Mouse (Mus musculus) embryonic facial prominence, embryonic 11.5 days (tissue): ENCODE results near the gene Coasy. TPM values are rescaled to one million over a fixed set of nuclear protein-coding genes. Genes with fewer than 3 reads are reported as not detected.
A peak's percentile ranks its signal among the peaks of the same experiment; 100 is the strongest.

Experiments
- ATAC-seq: fragments of 200-750 bp; cut with Nextera tagmentation; replicated peaks from 2 replicates; pipeline ENCODE4 v1.8.0; 2017; ENCODE audit warnings: low read depth; ENCODE audit not compliant: insufficient number of reproducible peaks, low FRiP score, low TSS enrichment
- DNase-seq: peaks from one replicate; pipeline ENCODE4 v3.0.0-alpha.2; 2015; ENCODE audit warnings: low spot score
- H3K27ac ChIP-seq: fragments of 300-500 bp; sonication (generic); replicated peaks from 2 replicates; pipeline ENCODE4 v1.5.1; 2014; ENCODE audit warnings: mild to moderate bottlenecking, low read depth, low read length, control low read depth
- H3K27me3 ChIP-seq: fragments of 300-500 bp; sonication (generic); 2 replicates; pipeline ENCODE4 v1.6.1; 2014; ENCODE audit warnings: mild to moderate bottlenecking, low read length, moderate library complexity, mixed read lengths; ENCODE audit not compliant: control insufficient read depth, insufficient read depth
- H3K36me3 ChIP-seq: fragments of 300-500 bp; sonication (generic); replicated peaks from 2 replicates; pipeline ENCODE4 v1.6.1; 2014; ENCODE audit warnings: low read depth, mild to moderate bottlenecking, low read length, moderate library complexity, mixed read lengths; ENCODE audit not compliant: control insufficient read depth, insufficient read depth
- H3K4me1 ChIP-seq: fragments of 300-500 bp; sonication (generic); 2 replicates; pipeline ENCODE4 v1.6.1; 2014; ENCODE audit warnings: low read length, mixed read lengths; ENCODE audit not compliant: control insufficient read depth, insufficient read depth
- H3K4me2 ChIP-seq: fragments of 300-500 bp; sonication (generic); 2 replicates; pipeline ENCODE4 v1.6.1; 2014; ENCODE audit warnings: low read depth, mild to moderate bottlenecking, control low read depth, low read length, moderate library complexity
- H3K4me3 ChIP-seq: fragments of 300-500 bp; sonication (generic); 2 replicates; pipeline ENCODE4 v1.5.1; 2014; ENCODE audit warnings: low read depth, low read length, control low read depth
- H3K9ac ChIP-seq: fragments of 300-500 bp; sonication (generic); replicated peaks from 2 replicates; pipeline ENCODE4 v1.6.1; 2014; ENCODE audit warnings: mild to moderate bottlenecking, control low read depth, low read length
- H3K9me3 ChIP-seq: fragments of 300-500 bp; sonication (generic); replicated peaks from 2 replicates; pipeline ENCODE4 v1.6.1; 2016; ENCODE audit warnings: mild to moderate bottlenecking, low read length, inconsistent platforms, mixed read lengths; ENCODE audit not compliant: control insufficient read depth
- WGBS: fragments of 180-500 bp; shearing (Covaris S2); extraction: QIAGEN DNeasy Blood & Tissue Kit; methylation state at CpG from one replicate; pipeline ENCODE4 v1.1.7; 2014; 5-methylcytosine and 5-hydroxymethylcytosine counted together
- polyA plus RNA-seq: library from polyadenylated mRNA; unstranded; fragments of >200 nt; fragmentation: Nextera tagmentation; extraction: Ambion mirVana; gene quantifications from 2 replicates; pipeline ENCODE4 v1.2.1, GENCODE M21; 2014

Coasy gene
- polyA plus RNA-seq, 1 experiment from 2014 or later = 44.9 TPM

DNA sequence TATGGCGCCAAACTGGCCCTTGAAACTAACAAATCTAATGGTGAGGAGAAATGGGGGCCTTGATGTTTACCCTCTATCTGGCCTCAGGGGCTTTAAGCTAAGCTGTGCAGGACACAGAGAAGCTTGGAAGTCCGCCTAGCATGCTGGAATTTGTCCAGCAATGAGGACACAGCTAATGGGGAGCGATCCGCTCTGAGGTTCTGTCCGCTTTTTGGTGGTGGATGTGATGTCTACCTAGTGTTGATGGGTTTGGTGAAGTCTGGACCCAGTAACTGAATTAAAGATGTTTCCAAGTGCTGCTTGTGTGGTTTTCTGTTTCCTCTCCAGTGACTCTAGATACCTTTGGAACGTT is 3.9 kb downstream of the Coasy start:
- Histone ChIP-seq H3K27me3 (no peaks in the 10 kb centered on the region), H3K4me3 (no peak overlapping the region), H3K36me3 (peaks cover under 1% of the 10 kb centered on the region; the same call in 1 of the 2 replicates), H3K9ac (no peak overlapping the region; the same call in 1 of the 2 replicates), H3K27ac (no peak overlapping the region), H3K4me1 (peaks cover 5% of the 10 kb centered on the region; the same call in 1 of the 2 replicates), H3K9me3 (no peaks in the 10 kb centered on the region), H3K4me2 (peak overlapping the region; percentile 92)
- WGBS = 86% methylated on average over 6 of the region's 6 CpGs
- DNase-seq = no peak
- ATAC-seq = no peak

DNA sequence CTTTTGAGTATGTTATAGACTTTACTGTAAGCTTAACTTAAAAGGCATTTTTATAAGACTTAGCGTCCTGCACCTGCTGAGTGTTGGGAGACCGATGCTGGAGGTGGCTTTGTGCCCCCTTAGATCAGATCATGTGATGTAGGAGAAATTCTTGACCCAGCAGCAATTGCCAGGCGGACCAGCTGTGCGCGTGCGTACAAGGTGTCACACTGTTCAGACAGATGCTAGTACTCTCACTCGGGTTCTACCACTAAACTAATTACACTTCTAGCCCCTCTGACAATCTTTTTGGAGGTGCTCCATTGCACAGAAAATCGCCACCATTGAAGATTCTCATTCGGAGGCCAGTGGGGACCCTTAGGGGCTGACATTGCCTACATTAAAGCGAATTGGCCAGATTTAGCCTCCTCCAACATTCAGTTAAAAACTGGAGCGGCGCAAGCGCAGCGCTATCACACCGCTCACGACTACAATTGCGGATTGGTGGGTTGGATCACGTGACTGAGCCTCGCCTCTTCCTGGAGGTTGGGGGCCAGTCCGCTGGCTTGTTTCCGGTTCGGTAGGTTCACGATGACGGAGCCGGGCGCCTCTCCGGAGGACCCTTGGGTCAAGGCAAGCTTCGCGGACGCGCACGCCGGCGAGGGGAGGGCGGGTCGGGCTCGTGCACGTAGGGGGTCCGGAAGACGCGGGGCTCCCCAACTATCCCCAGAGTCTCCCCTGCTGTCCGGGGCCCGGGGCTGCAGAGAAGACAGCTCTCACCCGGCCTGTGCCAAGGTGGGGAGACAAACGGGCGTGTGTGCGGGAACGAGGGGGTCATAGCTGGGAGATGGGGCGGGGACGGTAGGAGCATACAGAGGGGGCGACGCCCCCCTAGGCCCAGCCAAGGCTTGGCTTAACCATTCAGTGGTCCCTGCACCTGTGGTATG is 4.7 kb downstream of the Coasy start, which contains the start of gene Mlx:
Gene Mlx, plus strand, starts transcription at position 522 of the 926 bp plus-strand sequence.
- peak within 1 kb of the TSS; percentile 85 for H3K4me3 ChIP-seq
- peak within 1 kb of the TSS; percentile 92 for H3K4me2 ChIP-seq
- DNase-seq = peak; percentile 94
- peaks cover 2% of the 10 kb centered on the region for H3K36me3 ChIP-seq
- no peaks in the 10 kb centered on the region for H3K27me3 ChIP-seq
- peak within 1 kb of the TSS; percentile 43; the same call in 1 of the 2 replicates for H3K27ac ChIP-seq
- H3K4me1 ChIP-seq = peaks cover 5% of the 10 kb centered on the region; the same call in 1 of the 2 replicates
- peak; percentile 55 for ATAC-seq
- WGBS = 2% methylated on average over 51 of the region's 52 CpGs
- no peaks in the 10 kb centered on the region for H3K9me3 ChIP-seq
- peak within 1 kb of the TSS; percentile 80 for H3K9ac ChIP-seq

DNA sequence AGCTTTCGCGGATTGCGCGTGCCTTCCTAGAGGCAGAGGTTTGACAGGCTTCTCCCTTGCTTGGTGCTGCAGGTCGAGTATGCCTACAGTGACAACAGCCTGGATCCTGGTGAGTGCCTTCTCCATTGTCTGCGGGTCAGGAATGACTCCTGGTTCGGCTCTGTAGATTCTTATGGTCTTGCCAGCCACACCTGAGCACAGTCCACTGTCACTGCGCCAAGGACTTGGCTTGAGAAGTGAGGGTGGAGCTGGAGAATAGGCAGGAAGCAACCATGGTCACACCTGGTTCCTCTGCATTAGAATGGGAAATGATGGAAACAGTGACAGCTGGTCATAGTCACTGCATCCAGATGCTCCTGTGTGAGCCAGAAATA is 5.3 kb downstream of the Coasy start:
- H3K36me3 ChIP-seq = peaks cover 2% of the 10 kb centered on the region
- no peaks in the 10 kb centered on the region for H3K9me3 ChIP-seq
- no peaks in the 10 kb centered on the region for H3K27me3 ChIP-seq
- H3K4me3 ChIP-seq = peak overlapping the region; percentile 85
- WGBS = 10% methylated on average over 8 of the region's 8 CpGs
- H3K27ac ChIP-seq = peak overlapping the region; percentile 43; the same call in 1 of the 2 replicates
- DNase-seq (no peak), ATAC-seq (no peak)
- peak overlapping the region; percentile 80 for H3K9ac ChIP-seq
- peaks cover 5% of the 10 kb centered on the region; the same call in 1 of the 2 replicates for H3K4me1 ChIP-seq
- peak overlapping the region; percentile 92 for H3K4me2 ChIP-seq

DNA sequence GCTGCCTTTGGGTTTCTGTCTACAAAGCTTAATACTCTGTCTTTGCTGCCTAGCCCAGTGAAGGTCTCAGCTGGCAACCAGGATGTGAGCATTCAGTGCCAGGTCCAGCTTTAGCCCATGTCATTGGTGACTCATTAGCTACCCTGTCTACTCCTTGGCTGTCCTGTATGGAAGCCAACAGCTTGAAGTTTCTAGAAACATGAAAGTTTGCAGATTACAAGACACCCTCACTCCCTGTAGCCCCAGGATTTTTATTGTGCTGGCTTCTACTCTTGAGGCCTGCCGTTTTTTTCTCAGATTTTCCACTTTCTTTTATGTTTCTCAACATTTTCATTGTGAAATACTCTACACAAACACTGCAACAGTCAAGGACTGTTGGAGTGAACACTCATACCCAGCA is 7.6 kb downstream of the Coasy start:
- Histone ChIP-seq H3K27me3 (no peaks in the 10 kb centered on the region), H3K27ac (no peak overlapping the region), H3K4me3 (no peak overlapping the region), H3K9ac (no peak overlapping the region), H3K4me2 (no peak overlapping the region), H3K4me1 (peaks cover 2% of the 10 kb centered on the region; the same call in 1 of the 2 replicates), H3K36me3 (peaks cover 2% of the 10 kb centered on the region), H3K9me3 (no peaks in the 10 kb centered on the region)
- WGBS = 87% methylated on average over 1 of the region's 1 CpGs
- no peak for DNase-seq
- ATAC-seq = no peak

DNA sequence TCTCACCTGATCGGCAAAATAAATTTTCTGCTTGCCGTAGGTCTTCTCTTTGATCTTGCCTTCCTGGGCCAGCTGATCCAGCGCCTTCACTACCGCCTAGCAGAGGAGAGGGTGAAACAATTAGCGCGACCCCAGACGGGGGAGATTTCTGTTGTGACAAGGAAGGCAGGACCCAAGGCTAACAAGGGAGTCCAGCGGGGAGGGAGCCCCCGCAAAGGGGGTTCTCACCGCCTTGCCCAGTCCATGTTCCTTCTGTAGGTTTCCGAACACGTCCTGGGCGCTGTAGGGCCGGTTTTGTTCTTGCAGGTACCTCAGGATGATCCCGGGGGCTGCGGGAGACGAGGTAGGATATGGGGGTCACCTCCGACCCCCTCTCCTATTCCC is 12.6 kb downstream of the Coasy start:
- 2% methylated on average over 18 of the region's 18 CpGs for WGBS
- ATAC-seq (peak; percentile 36; the same call in 1 of the 2 replicates), DNase-seq (peak; percentile 24)
- H3K27me3 ChIP-seq = no peaks in the 10 kb centered on the region
- H3K9ac ChIP-seq = peak overlapping the region; percentile 84
- H3K9me3 ChIP-seq = no peaks in the 10 kb centered on the region
- peak overlapping the region; percentile 86 for H3K4me2 ChIP-seq
- H3K27ac ChIP-seq = peak overlapping the region; percentile 47; the same call in 1 of the 2 replicates
- no peaks in the 10 kb centered on the region for H3K4me1 ChIP-seq
- H3K36me3 ChIP-seq = peaks cover 13% of the 10 kb centered on the region
- peak overlapping the region; percentile 78 for H3K4me3 ChIP-seq

DNA sequence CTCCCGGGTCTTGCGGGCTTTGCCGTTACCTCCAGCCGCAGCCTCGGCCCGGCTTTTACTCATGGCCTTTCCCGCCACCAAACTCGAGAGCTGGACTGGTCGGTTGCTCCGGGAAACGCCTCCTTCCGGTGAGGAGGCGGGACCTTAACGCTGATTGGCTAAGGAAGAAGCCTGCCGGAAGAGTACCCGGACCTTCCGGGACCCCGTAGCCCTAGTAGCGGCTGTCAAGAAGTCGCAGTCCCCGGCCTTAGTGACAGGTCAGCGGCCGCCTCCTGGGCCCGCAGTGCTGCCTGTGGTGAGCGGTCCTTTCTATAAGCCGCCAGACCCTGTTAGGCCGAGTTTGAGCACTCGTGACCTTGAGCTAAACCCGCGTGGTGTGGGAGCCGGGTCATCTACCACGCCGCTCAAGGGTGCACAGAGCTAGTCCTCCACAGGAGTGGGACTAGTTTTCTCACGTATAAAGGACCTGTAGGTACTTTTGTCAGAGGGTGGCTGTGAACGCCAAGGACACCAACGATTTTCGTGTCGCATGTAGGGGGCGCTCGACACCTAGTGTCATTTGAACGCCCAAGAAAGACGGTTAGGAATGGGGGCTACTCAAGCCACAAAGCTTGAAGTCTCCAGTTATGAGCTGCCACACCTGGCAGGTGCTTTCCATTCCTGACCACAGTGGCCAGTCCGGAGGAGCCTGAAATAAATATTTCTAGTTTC is 13.1 kb downstream of the Coasy start, which contains the start of gene Psmc3ip:
Gene Psmc3ip, minus strand, starts transcription at position 123 of the 711 bp plus-strand sequence.
- H3K4me2 ChIP-seq = peak within 1 kb of the TSS; percentile 86
- ATAC-seq (peak; percentile 93), DNase-seq (peak; percentile 98)
- H3K9me3 ChIP-seq = no peaks in the 10 kb centered on the region
- H3K27me3 ChIP-seq = no peaks in the 10 kb centered on the region
- H3K27ac ChIP-seq = peak within 1 kb of the TSS; percentile 47; the same call in 1 of the 2 replicates
- WGBS = 1% methylated on average over 43 of the region's 43 CpGs
- no peaks in the 10 kb centered on the region for H3K4me1 ChIP-seq
- peak within 1 kb of the TSS; percentile 78 for H3K4me3 ChIP-seq
- H3K9ac ChIP-seq = peak within 1 kb of the TSS; percentile 84
- H3K36me3 ChIP-seq = peaks cover 13% of the 10 kb centered on the region

DNA sequence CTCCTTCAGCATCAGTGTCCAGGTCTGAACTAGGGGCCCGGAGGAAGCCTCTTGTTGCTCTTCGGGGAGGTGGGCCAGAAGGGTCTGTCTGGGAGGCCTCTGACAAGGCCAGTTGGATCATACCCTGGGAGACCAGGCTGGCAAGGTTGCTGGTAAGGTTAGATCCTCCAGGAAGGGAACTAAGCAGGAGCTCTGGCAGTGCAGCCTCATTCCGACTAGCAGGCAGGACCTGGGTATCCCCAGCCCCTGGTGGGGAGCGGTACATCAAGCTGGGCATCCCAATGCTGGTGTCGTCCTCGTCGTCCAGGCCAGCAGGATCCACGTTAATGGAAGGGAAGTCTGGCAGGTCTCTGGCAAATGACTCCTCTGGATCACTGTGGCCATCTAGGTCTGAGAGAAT is 15.9 kb downstream of the Coasy start:
- 89% methylated on average over 8 of the region's 8 CpGs for WGBS
- Histone ChIP-seq H3K27me3 (no peaks in the 10 kb centered on the region), H3K9ac (no peak overlapping the region), H3K4me2 (no peak overlapping the region), H3K9me3 (no peaks in the 10 kb centered on the region), H3K36me3 (peaks cover 11% of the 10 kb centered on the region), H3K4me1 (no peaks in the 10 kb centered on the region), H3K27ac (no peak overlapping the region), H3K4me3 (no peak overlapping the region)
- DNase-seq = no peak
- no peak for ATAC-seq
